Mouse (Mus musculus) thymus, postnatal 10 days (tissue): Measurements from ENCODE around the gene Ptprb.

Experiments used
- DNase-seq, 2 experiments: peaks; one replicate each; pipeline ENCODE4 v3.0.0; 2021; ENCODE audit warnings: low spot score in 2 of 2

Ptprb gene

DNA sequence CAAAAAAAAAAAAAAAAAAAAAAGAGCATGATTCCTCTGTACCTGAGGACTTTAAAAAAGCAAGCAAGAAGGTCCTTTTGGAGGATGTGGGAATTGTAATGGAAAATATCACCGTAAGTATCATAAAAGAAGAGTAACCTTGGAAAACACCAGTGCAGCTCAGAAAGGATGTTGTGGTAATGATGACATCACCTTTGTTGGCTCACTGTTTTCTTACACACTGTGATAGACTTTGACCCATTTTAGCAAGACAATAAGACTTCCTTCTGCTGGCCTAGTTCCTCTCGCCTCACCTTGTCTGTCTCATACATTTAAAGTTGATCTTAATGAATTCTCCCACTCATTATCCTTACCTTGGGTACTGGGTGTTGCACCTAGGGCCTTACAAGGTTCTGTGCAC lies 147.2 kb downstream of the Ptprb start:
- no peak for DNase-seq

DNA sequence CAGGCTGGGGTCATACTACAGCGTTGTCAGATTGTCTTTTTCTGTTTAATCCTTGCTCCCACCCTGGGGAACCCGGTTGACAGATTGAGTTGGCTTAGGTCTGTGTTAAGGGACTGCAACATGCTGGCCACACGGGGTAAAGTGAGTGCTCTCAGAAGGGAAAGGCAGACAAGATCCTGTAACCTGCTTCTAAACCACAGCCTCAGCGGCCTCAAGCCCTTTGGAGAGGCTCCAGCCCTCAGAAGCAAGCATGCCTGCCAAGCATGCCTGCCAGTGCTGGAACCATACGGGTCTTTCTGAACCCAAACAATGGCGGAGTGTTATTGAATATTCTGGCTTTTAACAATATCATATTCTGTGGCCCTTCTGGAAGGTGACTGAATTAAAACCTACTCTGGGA lies 149.6 kb downstream of the Ptprb start:
- DNase-seq = no peak

DNA sequence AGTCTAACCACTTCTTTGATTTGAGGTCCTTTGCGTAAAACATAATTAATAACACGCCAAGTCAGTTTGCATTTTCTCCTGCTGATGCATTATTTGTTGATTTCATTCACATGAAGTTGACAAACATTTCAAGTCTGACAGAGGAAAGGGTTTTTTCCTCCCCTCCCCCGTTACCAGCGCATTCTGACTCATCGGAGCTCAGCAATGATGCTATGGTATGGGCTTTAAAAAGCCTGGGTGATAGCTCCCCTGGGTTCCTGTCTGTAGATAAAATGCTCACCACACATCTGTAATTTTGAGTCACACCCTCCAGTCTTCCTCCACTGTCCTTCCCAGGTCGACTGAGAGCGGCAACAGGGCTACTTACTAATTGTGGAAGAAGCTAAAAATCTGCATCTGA lies 150.9 kb downstream of the Ptprb start:
- DNase-seq = no peak

DNA sequence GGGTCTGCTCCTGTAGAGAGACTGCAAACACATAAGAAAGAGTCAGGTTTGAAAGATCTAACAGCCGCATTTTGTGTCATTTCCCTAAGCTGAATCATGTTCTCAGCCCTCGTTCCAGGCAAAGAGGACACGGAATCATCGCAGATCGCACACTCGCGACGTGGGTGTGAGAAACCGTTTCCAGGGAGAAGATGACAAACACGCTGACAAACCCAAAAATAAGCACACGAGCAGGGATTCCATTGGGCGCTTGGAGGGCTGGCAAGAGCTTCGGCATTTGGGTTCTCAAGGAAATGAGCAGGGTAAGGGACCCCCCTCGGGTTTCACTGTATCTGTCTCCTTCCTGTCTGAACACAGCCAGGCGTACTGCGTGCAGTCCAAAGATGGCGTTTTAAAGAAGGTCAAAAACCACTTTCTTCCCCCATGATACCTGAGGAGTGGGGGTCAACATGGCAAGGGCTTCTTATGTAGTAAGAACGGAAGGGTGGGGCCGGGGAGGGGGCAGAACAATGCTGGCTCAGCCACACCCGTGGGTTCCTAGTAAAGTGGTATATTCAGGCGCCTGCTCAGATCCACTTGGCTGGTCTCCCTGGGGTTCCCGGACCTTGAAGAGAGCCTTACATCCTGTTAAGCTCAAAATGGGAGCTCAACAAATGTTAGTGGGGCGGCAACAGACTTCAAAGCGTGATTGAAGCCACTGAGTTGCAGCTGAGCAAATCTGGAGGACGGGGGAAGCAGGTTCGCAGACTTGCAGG lies 152.9 kb downstream of the Ptprb start:
- no peak for DNase-seq

DNA sequence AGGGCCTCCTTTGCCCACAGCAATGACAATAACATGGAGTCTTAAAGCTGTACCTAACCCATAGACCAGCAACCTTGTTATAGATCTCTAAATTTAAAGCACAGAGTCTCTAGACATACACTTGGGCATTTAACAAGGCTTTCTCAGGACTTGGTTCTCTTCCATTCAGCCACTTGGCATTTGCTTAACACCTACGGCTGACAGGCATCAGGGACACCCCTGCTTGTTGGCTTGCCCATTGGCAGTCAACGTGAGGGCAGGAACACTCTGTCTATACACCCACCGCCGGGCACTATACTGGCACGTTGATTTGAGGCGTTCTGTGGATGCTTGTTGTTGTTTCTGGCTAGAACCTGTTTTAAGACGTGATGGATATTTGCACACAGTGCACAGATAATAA lies 157.1 kb downstream of the Ptprb start:
- DNase-seq = no peak

DNA sequence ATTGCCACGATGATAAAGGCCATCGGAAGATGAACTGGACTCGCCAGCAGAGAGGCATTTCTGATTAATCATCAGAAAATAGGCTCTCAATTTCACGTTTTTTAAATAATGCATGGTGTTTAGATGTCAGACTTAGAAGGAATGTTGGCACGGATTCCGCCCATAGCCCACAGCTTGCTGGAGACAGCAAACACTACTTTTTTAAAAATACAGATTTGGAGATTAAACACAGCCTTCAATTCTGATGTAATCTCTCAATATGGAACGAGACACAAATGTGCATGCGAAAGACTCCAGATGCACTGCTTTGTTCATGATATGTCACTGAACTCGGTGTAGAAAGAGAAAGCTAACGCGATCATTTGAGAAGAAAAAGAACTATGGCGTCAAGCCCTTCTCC lies 160.1 kb downstream of the Ptprb start:
- no peak for DNase-seq
